Mouse (Mus musculus) thymus, adult 2 months (tissue): ENCODE measurements around the gene Crocc. TPM values are rescaled to one million over a fixed set of nuclear protein-coding genes. Genes with fewer than 3 reads are reported as not detected.

ENCODE experiments used
- DNase-seq: peaks from one replicate; pipeline ENCODE4 v3.0.0; 2021
- H3K27ac ChIP-seq: fragments of 200-500 bp; 2 replicates; pipeline ENCODE4 v1.5.1; 2012; ENCODE audit warnings: low read length, control low read depth; ENCODE audit not compliant: control insufficient read depth, insufficient read depth
- H3K27me3 ChIP-seq: fragments of 200-500 bp; 2 replicates; pipeline ENCODE4 v1.6.1; 2012; ENCODE audit warnings: mild to moderate bottlenecking, low read length, moderate library complexity, mixed read lengths; ENCODE audit not compliant: control insufficient read depth, insufficient read depth
- H3K36me3 ChIP-seq: fragments of 200-500 bp; 2 replicates; pipeline ENCODE4 v1.6.1; 2012; ENCODE audit warnings: mild to moderate bottlenecking, low read length, moderate library complexity; ENCODE audit not compliant: control insufficient read depth, insufficient read depth
- H3K4me1 ChIP-seq: fragments of 200-500 bp; replicated peaks from 2 replicates; pipeline ENCODE4 v1.6.1; 2012; ENCODE audit warnings: low read length; ENCODE audit not compliant: control insufficient read depth, insufficient read depth
- H3K4me3 ChIP-seq: fragments of 200-500 bp; 2 replicates; pipeline ENCODE4 v1.5.1; 2012; ENCODE audit warnings: mild to moderate bottlenecking, low read length, control low read depth, moderate library complexity; ENCODE audit not compliant: control insufficient read depth, insufficient read depth
- CTCF ChIP-seq: fragments of 200-500 bp; IDR thresholded peaks from 2 replicates; pipeline ENCODE4 v1.5.1; 2012; ENCODE audit warnings: mild to moderate bottlenecking, control low read depth, low read length, moderate library complexity, borderline replicate concordance; ENCODE audit not compliant: control insufficient read depth, poor library complexity, insufficient read depth; ENCODE audit errors: extremely low read depth
- POLR2A ChIP-seq: fragments of 200-500 bp; IDR thresholded peaks from 2 replicates; pipeline ENCODE4 v1.6.1; 2012; ENCODE audit warnings: mild to moderate bottlenecking, low read length, control low read depth, moderate library complexity; ENCODE audit not compliant: control insufficient read depth, poor library complexity, insufficient read depth; ENCODE audit errors: extremely low read depth
- WGBS: fragments of 180-500 bp; shearing (Covaris S2); methylation state at CpG from one replicate; pipeline ENCODE4 v1.1.7; 2018; 5-methylcytosine and 5-hydroxymethylcytosine counted together
- polyA plus RNA-seq: library from polyadenylated mRNA; depleted of rRNA; stranded (reverse); fragments of >200 nt; gene quantifications from 2 replicates; pipeline ENCODE4 v1.2.3, GENCODE M21; 2012

Gene Crocc
- polyA plus RNA-seq, 1 experiment: 12.9 TPM

GRCm38 (mm10) chr4:141059616-141060425, 529 bp downstream of the Crocc start:
- no peak for TF ChIP-seq CTCF
- no peak for TF ChIP-seq POLR2A
- no peaks in the 10 kb centered on the region for H3K36me3 ChIP-seq
- peaks cover 9% of the 10 kb centered on the region for H3K4me1 ChIP-seq
- no peak for DNase-seq
- H3K27ac ChIP-seq: no peak overlapping the region
- 12% methylated on average over 32 of the region's 32 CpGs for WGBS
- H3K4me3 ChIP-seq: peak overlapping the region; percentile 61
- H3K27me3 ChIP-seq: no peaks in the 10 kb centered on the region

GRCm38 (mm10) chr4:141058835-141059234, 1.5 kb downstream of the Crocc start:
- Histone ChIP-seq H3K4me1 (peaks cover 9% of the 10 kb centered on the region), H3K27ac (no peak overlapping the region), H3K27me3 (no peaks in the 10 kb centered on the region), H3K36me3 (no peaks in the 10 kb centered on the region), H3K4me3 (no peak overlapping the region)
- DNase-seq: no peak
- WGBS: 90% methylated on average over 9 of the region's 9 CpGs
- TF ChIP-seq POLR2A: no peak
- TF ChIP-seq CTCF: no peak

- WGBS: over 99% methylated on average over 10 of the region's 10 CpGs
- no peaks in the 10 kb centered on the region for H3K27me3 ChIP-seq
- TF ChIP-seq CTCF: no peak
- no peak for TF ChIP-seq POLR2A
- H3K4me1 ChIP-seq: peaks cover 9% of the 10 kb centered on the region
- no peak overlapping the region for H3K4me3 ChIP-seq
- no peak for DNase-seq
- no peaks in the 10 kb centered on the region for H3K36me3 ChIP-seq
- no peak overlapping the region for H3K27ac ChIP-seq
These were observed 3.4 kb downstream of the Crocc start for GRCm38 (mm10) chr4:141056970-141057369.

- Histone ChIP-seq H3K27me3 (no peaks in the 10 kb centered on the region), H3K4me1 (no peaks in the 10 kb centered on the region), H3K4me3 (no peak overlapping the region), H3K27ac (no peak overlapping the region), H3K36me3 (no peaks in the 10 kb centered on the region)
- TF ChIP-seq CTCF (no peak), POLR2A (no peak)
- 93% methylated on average over 17 of the region's 17 CpGs for WGBS
- no peak for DNase-seq
These were observed 6.7 kb downstream of the Crocc start for GRCm38 (mm10) chr4:141053568-141054161.

GRCm38 (mm10) chr4:141053138-141053537, 7.2 kb downstream of the Crocc start:
- Histone ChIP-seq H3K27ac (no peak overlapping the region), H3K4me1 (no peaks in the 10 kb centered on the region), H3K4me3 (no peak overlapping the region), H3K36me3 (no peaks in the 10 kb centered on the region), H3K27me3 (no peaks in the 10 kb centered on the region)
- TF ChIP-seq POLR2A (no peak), CTCF (no peak)
- WGBS: 91% methylated on average over 8 of the region's 8 CpGs
- no peak for DNase-seq

- H3K36me3 ChIP-seq: no peaks in the 10 kb centered on the region
- no peak for TF ChIP-seq CTCF
- TF ChIP-seq POLR2A: no peak
These were observed 7.9 kb downstream of the Crocc start for GRCm38 (mm10) chr4:141052442-141052841.

More at GRCm38 (mm10) chr4:141052442-141052841, 7.9 kb downstream of the Crocc start:
- Histone ChIP-seq H3K4me3 (no peak overlapping the region), H3K27me3 (no peaks in the 10 kb centered on the region), H3K27ac (no peak overlapping the region), H3K4me1 (no peaks in the 10 kb centered on the region)
- DNase-seq: no peak
- WGBS: 95% methylated on average over 12 of the region's 12 CpGs
